Mouse (Mus musculus) layer of hippocampus, postnatal 14 days (tissue): ENCODE results near the gene Pitx1. TPM values are rescaled to one million over a fixed set of nuclear protein-coding genes. Genes with fewer than 3 reads are reported as not detected.
A peak's percentile ranks its signal among the peaks of the same experiment; 100 is the strongest.

Experiments used
- DNase-seq, 2 experiments: peaks; one replicate each; pipeline ENCODE4 v3.0.0; 2021 to 2022; ENCODE audit warnings: low spot score in 2 of 2, mixed read lengths in 1 of 2
- total RNA-seq, 2 experiments: library from RNA; stranded (reverse); gene quantifications; 2 replicates each; pipeline ENCODE4 v1.2.3; 2021

Pitx1 gene
- total RNA-seq, 2 experiments from 2014 or later: not detected

DNA sequence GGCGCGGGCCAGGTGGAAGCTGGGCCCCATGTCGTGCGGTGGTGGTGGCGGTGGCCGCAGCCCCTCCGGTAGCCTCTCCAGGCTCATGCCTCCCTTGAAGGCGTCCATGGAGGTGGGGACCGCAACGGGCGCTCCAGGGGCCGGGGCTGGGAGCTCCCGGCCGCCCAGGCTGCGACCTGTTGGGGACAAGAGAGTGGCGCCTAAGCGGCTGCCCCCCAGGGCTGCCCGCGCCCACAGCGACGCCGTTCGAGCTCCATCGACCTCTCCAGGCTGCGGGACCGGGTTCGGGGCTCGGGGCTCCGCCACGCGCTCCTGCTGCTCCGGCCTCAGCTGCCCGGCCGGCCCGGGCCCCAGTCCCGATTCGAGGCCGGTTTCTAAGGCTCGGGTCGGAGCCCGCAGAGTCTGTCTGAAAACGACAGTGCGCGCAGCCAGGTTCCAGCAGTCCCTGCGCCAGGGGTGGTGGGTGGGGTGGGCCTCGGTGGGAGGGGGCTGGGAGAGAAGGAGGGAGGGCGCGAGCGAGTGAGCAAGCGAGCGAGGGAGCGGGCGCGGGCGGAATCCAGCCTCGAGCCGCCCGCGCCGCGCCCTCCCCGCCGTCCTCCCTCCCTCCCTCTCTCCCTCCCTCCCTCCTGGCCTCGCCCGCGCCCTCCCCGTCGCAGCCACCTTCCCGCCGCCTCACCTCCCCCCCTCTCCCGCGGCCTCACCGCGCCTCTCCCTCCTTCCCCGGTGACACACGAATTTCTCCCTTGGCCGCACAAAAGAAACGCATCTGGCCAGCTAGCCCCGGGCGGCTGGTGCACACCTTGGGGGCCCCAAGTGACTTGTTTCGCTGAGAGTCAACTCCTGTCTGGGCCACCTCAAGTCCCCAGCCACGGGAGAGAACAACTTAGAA lies 4.9 kb downstream of the Pitx1 start:
- no peak for DNase-seq

DNA sequence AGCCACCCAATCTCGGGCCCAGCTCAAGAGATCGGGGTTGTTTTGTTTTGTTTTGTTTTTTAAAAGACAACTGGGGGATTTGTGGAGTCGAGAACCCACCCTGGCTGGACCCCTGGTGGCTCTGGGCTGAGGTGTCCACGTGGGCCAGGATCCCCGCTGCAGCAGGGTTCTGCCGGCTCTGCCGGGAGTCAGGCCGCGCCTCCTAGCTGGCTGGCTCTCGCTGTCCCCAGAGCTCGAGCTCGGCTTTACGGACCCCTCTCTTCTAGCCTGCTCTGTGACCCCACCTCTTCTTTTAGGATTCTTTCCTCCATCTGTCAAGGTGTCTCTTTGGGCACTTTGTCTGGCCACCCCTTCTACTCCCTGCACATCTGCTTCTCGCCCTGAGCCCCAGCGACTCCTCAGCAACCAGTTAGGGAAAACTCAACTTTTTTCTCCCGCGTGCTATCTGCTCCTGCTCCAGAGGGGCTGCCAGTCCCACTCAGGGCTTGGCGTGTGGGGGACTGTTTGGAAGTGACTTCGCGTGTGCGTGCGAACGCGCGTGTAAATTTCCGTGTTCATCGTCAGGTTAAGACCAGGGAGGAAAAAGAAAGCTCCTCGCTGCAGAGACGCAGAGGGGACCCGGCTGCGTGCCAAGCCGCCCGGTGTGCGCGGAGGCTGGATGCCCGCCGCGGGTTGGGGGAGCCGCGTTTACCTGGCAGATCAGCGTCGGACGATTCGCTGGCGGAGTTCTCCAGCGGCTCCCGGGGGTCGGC lies 5.7 kb downstream of the Pitx1 start:
- no peak for DNase-seq

DNA sequence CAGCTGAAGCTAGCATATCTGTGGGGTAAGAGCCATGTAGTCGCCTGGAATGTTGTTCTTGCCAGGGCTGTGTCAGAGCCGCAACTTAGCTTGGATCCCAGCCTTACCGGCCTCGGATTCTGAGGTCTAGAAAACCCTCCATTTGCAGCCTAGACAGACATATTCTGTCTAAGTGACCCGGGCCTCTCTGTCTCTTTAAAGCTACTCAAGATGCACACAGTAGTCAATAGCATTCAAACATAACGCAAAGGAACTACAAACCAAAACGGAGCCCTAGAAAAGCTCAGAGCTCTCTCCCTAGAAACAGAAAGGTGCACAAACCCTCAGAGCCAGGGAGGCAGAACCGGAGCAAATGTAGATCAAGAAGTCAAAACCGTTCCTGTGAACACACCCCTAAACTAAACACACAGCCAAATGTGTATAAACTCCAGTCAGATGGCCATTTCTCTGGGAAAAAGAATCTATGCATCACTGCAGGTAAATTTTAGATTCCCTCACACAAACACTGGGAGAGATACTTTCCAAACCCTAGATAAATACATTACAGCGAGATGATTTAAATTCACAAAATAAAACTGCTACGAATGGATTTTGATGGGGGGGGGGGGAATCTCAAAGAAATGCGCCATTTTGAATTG lies 6.9 kb downstream of the Pitx1 start:
- DNase-seq: no peak

DNA sequence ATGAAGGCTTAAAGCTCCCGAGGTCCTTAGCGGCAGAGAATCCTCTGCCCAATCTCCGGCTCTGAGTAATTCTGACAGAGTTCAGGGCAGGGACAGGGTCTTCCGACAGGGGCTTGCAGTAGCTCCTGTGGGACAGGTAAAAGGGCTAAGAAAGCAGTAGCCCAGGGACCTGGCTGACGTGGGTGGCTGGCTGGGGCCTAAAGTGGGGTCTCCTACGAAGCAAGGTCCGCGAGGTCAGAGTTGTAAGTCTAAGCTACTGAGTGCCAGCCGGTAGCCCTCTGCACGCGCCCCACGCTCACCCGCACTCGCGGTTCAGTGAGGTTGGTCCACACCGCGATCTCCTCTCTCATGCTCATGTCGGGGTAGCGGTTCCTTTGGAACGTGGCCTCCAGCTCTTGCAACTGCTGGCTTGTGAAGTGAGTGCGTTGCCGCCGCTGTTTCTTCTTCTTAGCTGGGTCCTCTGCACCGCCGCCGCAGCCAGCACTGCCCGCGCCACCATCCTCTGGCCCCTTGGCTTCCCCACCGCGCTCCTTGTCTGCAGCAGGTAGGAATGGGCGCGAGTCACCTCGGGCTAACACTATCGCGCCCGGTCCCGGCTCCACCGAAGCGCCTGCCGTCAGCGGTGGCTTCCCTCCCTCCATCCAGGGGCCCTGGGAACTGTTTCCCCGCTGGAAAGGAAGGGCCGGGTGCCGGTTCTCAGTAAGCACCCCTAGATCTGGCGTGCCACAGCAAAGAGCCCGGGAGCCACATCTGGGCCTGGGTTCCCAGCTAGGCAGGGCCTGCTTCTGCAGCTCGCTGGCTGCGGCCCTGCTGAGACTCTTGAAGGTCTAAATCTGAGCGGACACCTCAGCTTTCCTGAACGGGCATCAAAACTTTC lies 7.6 kb downstream of the Pitx1 start:
- DNase-seq: no peak

DNA sequence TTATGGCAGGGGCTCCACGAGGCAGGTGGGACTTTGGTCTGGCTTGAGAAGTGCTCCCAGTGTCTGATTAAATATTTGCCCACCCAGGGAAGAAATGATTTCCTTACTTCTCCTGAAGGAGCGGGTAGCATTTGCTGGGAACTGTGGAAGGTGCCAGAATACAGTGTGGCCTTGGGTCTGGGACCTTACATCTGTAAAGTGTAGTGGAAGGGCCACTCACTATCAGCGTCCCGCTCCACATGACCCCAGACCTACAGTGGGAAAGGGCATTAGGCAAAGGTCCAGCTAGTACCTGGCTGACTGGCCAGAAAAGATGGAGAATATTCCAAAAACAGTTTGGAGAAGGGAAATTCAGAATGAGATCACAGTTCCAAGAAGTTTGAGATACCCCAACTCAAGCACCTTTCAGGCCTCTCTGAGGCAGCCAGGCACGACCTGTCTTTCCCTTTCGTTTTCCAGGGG lies 8.3 kb downstream of the Pitx1 start:
- no peak for DNase-seq

DNA sequence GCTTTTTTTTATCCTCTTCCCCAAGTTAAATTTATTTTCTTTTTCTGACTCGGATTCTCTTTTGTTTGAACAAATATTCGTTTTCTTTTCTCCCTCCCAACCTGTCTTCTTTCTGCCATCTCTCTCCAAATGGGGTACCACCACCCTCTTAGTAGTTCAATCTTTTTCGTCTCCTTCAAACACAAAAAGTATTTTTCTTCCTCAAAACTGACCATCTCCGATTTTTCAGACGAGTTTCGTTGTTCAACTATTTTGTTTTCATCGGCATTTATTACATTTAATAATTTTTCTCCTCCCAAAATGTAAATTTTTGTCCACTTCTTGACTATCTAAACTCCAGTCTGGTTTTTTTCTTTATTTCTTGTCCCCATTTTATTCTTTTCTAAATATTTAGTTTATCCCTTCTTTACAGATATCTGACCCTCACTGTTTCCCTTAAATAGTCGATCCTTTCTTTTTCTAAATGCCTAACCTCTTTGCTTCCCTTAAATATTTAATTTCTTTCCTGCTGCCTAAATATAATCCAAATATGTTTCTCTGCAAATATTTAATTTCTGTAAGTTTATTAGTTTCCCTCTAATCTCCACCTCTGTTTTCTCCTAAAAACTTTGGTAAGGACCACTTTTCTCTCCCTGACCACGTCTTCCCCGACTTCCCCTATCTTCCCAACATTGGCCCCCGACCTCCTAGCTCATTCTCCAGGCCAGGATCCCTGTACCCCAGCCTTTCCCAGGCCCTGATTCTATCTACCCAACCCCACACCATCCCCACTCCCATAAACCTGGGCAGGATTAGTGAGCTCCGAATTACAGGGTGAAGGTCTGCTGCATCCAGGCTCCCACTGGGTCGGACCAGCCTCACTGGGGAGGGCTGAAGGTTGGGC lies 9.0 kb downstream of the Pitx1 start:
- no peak for DNase-seq

DNA sequence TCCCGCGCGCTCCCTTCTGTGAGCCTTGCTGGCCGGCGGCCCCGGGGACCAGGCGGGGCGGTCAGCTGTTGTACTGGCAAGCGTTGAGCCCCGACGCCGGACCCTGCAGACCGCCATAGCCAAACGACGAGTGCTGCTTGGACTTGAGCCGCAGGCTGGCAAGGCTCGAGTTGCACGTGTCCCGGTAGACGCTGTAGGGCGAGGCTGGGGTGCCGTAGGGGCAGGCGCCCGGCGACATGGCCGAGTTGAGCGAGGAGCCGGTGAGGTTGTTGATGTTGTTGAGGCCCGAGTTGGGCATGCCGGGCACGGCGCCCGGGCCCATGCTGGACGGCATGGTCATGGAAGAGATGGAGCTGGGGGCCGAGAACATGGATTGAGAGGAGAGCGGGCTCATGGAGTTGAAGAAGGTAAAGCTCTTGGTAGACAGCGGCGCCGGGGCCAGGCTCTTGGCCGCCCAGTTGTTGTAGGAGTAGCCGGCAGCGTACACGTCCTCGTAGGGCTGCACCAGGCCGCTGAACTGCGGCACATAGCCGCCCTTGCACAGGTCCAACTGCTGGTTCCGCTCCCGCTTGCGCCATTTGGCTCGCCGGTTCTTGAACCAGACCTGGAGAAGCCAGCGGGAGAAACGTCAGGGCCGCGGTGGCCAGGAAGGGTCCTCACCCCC lies 9.9 kb downstream of the Pitx1 start:
- no peak for DNase-seq

DNA sequence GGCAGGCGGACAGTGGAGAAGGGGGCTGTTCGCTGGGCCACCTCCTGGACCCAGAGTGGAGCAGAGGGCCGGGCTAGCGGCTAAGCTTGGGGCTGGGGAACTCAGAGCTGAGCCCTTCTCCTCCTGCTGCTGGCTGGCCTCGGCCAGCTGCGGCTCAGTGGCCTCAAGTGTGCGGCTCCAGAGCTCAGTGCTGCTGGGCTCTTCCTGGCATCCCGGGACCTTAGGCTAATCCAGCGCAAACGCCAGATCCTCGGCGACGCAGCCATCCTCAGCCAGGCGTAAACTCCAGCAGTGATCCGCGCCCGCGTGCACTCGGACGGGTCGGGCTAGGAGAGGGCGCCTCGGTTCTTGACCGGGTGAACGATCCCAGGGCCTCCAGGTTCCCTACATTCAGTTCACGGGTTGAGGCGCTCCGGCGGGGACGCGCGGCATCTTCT lies 10.7 kb downstream of the Pitx1 start:
- DNase-seq: no peak

DNA sequence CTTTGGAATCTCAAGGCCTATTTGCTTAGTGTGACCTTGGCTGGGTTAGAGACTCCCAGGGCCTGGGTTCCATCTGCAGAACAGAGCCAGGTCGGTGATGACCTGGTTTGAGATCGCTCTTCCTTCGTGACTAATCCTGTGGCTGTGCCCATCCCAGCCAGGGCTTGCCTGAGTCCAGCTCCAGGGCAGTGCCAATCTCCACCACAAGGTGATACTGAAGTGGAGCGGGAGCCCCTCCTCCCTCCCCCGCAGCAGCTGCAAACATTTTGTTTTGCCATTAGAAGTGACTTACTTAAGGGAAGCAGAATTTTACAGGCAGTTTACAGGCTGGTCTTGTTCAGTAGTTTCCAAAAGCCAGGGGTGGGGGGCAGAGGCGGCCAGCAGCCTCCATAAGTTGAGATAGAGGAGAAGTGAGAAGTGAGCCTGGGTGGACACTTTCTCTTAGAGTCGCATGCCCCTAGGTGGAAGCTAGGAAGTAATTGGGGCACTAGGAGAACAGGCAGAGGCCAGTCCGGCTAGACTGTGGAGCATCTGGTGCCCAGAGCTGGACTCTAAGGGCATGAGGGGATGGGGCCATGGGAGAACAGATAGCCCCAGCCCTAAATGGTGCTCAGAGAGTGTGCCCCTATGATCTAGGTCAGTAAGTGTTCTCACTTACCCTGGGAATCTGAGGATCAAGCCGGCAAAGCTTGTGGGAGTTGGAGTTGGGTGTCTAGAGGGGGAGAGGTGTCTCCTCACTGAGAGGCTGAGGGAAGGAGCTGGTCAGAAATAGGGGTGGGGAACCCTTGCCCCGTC lies 11.6 kb downstream of the Pitx1 start:
- DNase-seq: no peak

DNA sequence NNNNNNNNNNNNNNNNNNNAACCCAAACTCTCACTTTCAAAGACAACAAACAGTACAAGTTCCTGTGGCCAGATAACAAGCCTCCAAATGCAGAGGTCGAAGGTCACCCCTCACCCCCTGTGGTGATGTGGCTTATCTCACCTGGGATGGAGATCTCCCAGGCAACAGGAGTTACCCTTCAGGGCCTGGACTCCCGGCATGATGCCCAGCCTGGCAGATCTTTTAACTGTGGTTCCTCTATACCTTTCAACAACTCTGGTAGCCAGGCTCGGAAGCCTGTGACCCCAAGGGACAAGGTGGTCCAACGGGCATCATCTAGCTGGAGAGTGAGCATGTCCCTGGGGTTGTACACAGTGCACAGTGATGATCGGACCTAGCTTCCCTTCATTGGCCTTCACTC lies 13.5 kb downstream of the Pitx1 start:
- no peak for DNase-seq

DNA sequence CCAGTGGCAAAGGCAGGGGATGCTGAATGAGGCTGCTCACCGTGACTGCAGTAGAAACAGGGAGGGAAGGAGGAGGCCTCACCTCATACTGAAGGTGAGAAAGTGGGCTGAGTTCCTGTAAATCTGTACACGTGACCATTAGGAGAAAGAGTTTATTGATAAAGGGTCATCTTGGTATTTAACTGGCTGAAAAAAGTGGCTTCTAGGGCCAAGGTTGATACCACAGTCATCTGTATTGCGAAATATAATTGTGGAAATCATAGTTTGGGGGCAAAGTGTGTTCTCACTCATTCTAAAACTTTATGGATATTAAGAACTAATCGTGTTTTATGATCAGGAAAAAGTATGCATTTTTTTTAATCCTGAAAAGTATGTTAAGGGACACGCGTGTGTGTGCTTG lies 21.2 kb downstream of the Pitx1 start:
- no peak for DNase-seq

DNA sequence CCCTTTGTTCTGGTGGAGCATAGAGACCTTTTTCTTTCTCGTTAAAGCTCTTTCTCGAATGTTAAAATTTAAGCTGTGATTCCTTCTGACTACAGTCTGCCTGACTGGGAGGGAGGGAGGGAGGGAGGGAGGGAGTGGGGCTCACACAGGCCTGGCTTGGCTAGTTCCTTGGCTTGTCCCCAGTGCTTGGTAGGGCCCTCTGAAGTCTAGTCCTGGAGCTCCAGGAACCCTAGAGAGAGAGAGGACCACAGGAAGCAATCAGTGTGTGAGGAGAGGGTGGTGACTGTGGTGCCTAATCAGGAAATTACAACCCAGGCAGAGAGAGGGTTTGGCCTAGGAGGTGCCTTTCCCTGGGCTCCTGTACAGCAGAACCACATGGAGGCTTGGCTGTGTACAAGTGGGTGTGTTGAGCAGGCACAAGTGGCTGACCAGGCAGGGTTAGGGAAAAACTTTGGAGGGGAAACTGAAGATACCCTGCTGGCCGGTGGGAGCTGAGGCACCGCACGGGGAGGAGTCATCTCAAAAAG lies 22.4 kb downstream of the Pitx1 start:
- DNase-seq: no peak

DNA sequence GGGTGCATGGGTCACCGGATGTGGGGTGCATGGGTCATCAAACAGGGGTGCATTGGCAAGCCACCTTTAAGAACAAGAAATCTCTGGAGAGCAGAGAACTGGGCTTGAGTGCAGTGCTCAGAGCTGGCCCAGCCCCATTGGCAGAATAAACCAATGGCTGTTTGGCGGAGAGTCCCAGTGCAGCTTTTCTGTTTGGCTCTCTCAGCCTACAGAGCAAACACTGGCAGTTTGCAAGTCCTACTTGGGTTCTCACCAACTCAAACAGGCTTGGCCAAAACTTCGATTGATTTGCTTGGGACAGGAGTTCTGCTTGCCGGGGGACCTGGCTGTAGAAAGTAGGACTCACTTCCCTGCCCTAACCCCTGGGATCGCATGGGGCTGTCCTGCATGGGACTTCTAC lies 25.0 kb downstream of the Pitx1 start:
- DNase-seq: peak in 1 of 2 experiments; percentile 68

DNA sequence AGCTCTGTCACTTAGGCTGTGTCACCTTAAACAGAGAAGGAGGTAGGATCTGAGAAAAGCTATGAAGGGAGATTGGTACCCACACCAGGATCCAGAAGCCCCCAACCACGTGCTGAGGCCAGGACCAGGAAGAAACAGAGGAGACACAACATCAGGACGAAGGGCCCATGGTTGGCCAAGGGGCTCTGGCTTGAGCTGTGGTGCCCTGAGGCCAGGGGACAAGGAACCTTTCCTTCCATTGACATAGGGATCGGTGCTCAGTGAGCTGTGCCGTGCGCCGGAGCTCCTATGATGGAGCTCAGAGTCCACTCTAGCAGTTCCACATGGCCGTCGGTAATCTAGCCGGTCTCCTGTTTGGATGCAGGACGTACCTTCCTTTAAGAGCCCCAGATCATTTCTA lies 26.3 kb downstream of the Pitx1 start:
- DNase-seq: no peak

DNA sequence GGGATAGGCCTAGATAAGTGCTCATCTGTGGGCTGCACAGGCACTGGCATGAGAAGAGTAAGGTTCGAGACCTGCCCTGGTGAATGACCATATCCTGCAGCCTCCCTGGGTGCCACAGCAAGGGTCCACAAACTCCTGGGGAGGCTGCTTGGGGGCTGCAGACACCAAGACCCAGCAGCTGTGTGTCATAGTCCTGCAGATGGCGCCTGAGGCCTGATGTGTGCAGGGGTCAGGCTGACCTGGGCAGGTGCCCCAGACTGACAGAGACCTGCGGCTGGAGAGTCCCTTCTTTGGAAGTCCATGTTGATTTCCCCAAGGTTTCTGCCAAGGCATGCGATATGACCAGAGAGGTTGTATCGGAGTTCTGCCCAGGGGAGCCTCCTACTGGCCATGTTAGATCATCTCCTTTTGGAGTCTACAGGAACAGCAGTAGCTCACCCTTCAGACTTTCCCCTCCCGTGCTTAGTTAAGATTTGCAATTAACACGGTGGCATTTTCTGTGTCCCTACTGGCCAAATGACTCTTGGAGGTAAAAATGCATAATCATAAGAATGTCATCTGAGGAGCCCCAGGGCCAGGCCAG lies 26.9 kb downstream of the Pitx1 start:
- DNase-seq: no peak

DNA sequence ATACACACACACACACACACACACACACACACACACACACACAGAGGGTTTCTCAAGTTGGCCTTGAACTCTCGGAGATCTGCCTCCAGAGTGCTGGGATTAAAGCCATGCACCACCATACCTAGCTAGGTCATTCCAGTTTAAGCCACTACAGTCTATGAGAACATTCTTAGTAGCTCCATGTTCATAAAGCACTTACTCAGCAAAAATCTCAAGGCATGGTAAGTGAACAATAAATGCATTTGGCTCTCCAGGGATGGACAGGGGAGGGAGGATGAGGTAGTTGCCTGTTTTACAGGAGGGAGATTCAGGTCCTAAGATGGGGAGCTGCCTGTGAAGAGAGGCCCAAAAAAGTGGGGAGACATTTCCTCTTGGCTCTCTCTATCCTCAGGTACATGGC lies 32.0 kb downstream of the Pitx1 start:
- no peak for DNase-seq

DNA sequence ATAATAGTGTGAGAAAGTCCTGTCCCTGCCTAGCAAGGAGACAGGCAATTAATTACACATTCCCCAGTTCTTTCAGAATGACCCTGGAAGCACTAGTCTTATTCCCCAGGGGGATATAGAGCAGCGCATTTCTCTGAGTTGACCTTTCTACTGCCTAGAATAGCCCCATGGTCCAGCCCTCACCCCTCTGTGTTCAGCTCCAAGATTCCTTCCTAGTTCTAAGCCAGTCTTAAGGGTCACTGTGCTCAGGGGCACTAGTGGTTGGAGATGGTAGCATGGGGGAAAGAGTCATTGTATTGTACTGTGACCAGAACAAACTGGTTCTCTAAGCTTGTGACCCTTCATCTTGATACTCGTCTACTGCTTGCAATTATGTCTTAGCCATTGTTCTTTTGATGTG lies 34.7 kb downstream of the Pitx1 start:
- DNase-seq: no peak

DNA sequence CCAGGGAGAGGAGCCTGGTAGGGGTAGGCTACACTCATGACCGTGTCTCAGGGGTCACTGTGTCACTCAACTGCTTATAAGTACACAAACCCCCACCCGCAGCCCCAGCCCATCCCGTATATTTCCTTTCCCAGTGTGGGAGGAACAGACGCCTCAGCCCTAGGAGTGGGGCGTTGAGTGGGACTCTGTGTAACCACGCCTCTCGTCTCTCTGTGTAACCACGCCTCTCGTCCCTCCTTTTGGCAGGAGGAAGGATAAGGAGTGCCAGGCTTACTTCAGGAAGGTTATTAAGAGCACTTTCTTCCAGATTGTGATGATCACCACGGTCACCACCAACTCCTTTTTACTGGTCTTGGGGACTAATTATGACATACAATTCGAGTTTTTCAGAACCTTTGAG lies 49.9 kb downstream of the Pitx1 start:
- no peak for DNase-seq
